Mouse (Mus musculus) ES-Bruce4 (cell line): Measurements from ENCODE around the gene Mpg. TPM values are rescaled to one million over a fixed set of nuclear protein-coding genes. Genes with fewer than 3 reads are reported as not detected.
A peak's percentile ranks its signal among the peaks of the same experiment; 100 is the strongest.

Source experiments
- H3K27ac ChIP-seq: 2 replicates; pipeline ENCODE4 v1.5.1; 2012; ENCODE audit warnings: low read length, inconsistent platforms; ENCODE audit not compliant: insufficient read depth
- H3K27me3 ChIP-seq: 2 replicates; pipeline ENCODE4 v1.6.1; 2012; ENCODE audit warnings: mild to moderate bottlenecking, low read length, inconsistent platforms; ENCODE audit not compliant: control insufficient read depth, poor library complexity, insufficient read depth, severe bottlenecking
- H3K36me3 ChIP-seq: 2 replicates; pipeline ENCODE4 v1.6.1; 2012; ENCODE audit warnings: inconsistent platforms, mild to moderate bottlenecking, low read length, moderate library complexity; ENCODE audit not compliant: control insufficient read depth, poor library complexity, insufficient read depth, severe bottlenecking
- H3K4me1 ChIP-seq: one replicate; pipeline ENCODE4 v1.8.1; 2011; ENCODE audit warnings: low read length; ENCODE audit not compliant: control insufficient read depth, insufficient read depth
- H3K4me3 ChIP-seq: 2 replicates; pipeline ENCODE4 v1.5.1; 2011; ENCODE audit warnings: low read depth, mild to moderate bottlenecking, low read length
- H3K9ac ChIP-seq: 2 replicates; pipeline ENCODE4 v1.6.1; 2012; ENCODE audit warnings: low read depth, mild to moderate bottlenecking, inconsistent platforms; ENCODE audit not compliant: poor library complexity, severe bottlenecking
- H3K9me3 ChIP-seq: replicated peaks from 2 replicates; pipeline ENCODE4 v1.6.1; 2012; ENCODE audit warnings: mild to moderate bottlenecking, low read length, inconsistent platforms; ENCODE audit not compliant: control insufficient read depth, poor library complexity, insufficient read depth, severe bottlenecking
- CTCF ChIP-seq: IDR thresholded peaks from one replicate; pipeline ENCODE4 v1.8.1; 2011; ENCODE audit warnings: low read depth, low read length
- EP300 ChIP-seq: IDR thresholded peaks from 2 replicates; pipeline ENCODE4 v1.6.1; 2011; ENCODE audit warnings: low read depth, low read length; ENCODE audit not compliant: insufficient read depth
- POLR2A ChIP-seq: IDR thresholded peaks from one replicate; pipeline ENCODE4 v1.8.1; 2011; ENCODE audit warnings: low read length; ENCODE audit not compliant: insufficient read depth
- polyA plus RNA-seq: library from polyadenylated mRNA; stranded (reverse); fragments of >200 nt; gene quantifications from 2 replicates; pipeline ENCODE4 v1.2.4, GENCODE M21; 2011; ENCODE audit warnings: low read depth; ENCODE audit not compliant: missing spikeins, insufficient read depth, insufficient read length

Mpg gene
- polyA plus RNA-seq, result 18.4 and 20.5 TPM in 2 replicates

DNA sequence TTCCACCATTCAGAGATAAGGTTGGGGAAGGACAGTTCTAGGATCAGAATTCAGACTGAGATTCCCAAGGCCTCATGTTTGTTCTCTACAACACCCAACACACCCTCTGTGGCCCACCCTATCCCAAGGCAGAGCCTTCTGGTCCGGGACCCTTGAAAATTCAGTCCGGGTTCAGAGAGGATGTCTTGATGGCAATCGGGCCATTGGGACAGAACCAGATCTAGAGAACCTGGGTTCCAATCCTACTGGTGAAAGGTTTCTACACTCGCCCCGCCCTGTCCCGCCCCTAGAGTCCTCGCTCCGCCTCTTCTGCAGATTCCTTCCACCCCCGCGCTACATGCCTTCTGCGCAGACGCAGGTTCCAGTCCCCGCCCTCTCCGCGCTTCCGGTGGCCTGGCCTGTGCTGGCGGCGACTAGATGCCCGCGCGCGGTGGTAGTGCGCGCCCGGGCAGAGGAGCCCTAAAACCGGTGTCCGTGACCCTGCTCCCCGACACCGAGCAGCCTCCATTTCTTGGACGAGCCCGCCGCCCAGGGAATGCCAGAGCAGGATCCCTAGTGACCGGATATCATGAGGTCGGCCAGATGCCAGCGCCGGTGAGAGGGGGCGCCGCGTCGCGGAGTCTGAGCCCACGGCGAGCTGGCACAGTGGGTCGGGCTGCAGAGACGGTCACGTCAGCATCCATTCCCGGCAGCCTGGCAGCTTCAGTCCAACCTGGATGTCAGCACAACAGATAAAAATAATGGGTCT is at the start of gene Mpg:
Gene Mpg (plus strand): TSS at position 382 of the 748 bp plus-strand sequence.
- Histone ChIP-seq H3K27me3 (no peaks in the 10 kb centered on the region), H3K9me3 (no peaks in the 10 kb centered on the region), H3K27ac (no peak within 1 kb of the TSS), H3K4me1 (peaks cover 13% of the 10 kb centered on the region), H3K36me3 (peaks cover 4% of the 10 kb centered on the region; the same call in 1 of the 2 replicates), H3K9ac (peak within 1 kb of the TSS; percentile 77), H3K4me3 (peak within 1 kb of the TSS; percentile 74)
- TF ChIP-seq CTCF, result no peak
- TF ChIP-seq POLR2A, result peak; percentile 70
- no peak for TF ChIP-seq EP300

DNA sequence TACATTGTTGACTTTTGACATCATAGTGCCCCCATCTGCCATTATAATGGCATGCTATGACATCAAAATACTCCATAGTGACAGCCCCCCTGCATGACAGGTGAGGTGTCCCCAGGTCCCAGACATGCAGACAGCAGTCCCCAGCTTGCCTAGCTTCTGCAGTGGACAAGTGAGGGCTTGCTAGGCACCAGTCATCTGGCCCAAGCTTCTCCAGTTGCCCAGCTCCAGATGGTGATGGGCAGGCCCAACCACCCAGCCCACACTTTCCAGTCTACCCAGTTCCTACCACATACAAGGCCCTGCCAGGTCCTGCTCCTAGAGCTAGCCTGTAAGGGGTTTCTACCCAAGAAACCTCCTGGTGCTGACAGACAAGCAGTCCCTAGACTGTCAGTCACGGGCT is 47.8 kb upstream of the Mpg start:
- H3K36me3 ChIP-seq, result no peaks in the 10 kb centered on the region
- H3K9me3 ChIP-seq, result peaks cover 4% of the 10 kb centered on the region; the same call in 1 of the 2 replicates
- H3K4me3 ChIP-seq, result no peak overlapping the region
- no peak overlapping the region for H3K9ac ChIP-seq
- H3K27ac ChIP-seq, result no peak overlapping the region
- H3K4me1 ChIP-seq, result no peaks in the 10 kb centered on the region
- TF ChIP-seq POLR2A (no peak), CTCF (no peak), EP300 (no peak)
- H3K27me3 ChIP-seq, result 0 out of 2 replicates have a peak, but pooled peaks cover 2% of the 10 kb centered on the region

DNA sequence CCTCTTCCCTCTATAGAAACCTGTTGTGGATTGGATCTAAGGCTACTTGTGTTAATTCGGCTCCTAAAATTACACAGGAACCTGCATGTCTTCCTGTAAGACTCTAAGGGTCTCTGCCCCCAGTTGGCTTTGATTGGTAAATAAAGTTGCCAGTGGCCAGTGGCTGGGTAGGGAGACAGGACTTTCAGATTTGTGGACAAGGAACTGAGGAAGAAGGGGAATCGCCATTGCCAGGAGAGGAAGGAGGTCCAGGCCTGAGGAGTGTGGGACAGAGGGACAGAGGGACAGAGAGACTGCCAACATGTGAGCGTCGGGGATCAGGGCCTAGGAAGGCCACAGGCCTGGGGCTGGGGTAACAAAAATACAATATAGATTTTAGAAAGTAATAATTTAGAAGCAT is 45.1 kb upstream of the Mpg start:
- Histone ChIP-seq H3K9me3 (peaks cover 4% of the 10 kb centered on the region; the same call in 1 of the 2 replicates), H3K27me3 (0 out of 2 replicates have a peak, but pooled peaks cover 2% of the 10 kb centered on the region), H3K9ac (no peak overlapping the region), H3K4me1 (no peaks in the 10 kb centered on the region), H3K36me3 (no peaks in the 10 kb centered on the region), H3K27ac (no peak overlapping the region), H3K4me3 (no peak overlapping the region)
- TF ChIP-seq CTCF (no peak), EP300 (no peak), POLR2A (no peak)

DNA sequence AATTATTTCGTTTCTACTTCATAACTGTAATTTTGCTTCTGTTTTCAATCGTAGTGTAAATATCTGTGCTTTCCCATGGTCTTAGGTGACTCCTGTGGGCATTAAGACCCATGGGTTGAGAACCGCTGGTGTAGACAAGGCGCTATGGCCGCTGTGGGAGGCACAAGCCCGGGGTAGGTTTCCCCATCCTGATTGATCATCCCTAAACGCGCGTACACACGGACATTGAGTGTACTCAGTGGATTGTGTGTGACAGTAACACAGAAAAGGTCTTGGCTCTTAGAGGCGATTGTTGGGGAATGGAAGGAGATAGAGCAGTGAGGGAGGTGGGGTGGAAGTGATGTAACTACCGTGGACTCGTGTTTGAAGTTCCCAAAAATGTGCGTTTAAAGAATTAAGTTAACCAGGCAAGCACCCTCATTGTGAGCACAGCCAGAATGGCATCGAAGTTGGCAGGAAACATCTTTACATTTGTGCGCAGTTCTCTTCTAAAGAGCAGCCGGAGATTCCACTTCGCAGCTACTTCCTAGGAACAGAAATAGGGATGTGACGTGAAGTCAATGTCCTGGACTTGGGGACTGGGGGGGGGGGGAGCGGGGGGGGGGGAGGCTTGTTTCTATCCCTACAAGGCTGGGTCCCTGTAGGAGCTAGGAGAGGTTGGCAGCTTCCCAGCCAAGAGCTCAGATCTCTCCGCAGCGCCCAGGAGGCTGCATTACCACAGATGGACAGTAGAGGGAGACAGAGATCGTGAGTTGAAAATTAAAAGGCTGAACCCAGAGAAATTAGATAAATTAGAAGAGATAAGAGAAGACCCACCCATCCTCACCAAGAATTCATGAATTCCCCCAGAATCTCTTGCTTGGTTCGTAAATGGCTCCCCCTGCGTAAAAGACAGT is 44.1 kb upstream of the Mpg start:
- Histone ChIP-seq H3K36me3 (no peaks in the 10 kb centered on the region), H3K4me3 (no peak overlapping the region), H3K4me1 (no peaks in the 10 kb centered on the region), H3K27me3 (0 out of 2 replicates have a peak, but pooled peaks cover 2% of the 10 kb centered on the region), H3K9ac (no peak overlapping the region), H3K9me3 (peaks cover 4% of the 10 kb centered on the region; the same call in 1 of the 2 replicates), H3K27ac (no peak overlapping the region)
- no peak for TF ChIP-seq EP300
- peak; percentile 74 for TF ChIP-seq CTCF

DNA sequence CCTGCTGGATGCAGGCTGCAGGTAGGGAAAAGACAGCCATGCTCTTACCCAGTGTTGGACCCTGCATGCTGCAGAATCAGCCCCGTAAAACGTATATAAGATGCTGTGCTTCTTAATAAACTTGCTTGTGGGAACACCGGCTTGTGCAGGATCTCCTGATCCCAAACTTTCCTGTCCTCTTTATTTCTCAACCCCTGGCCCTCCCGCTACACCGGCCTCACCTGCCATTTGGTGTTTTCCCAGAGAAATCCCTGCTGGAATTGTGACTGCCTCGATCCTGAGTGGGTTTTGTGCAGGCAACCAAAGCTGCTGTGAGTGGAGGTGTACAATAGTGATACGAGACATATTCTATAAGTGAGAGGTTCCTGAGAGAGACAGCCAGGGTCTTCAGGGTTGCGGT is 41.8 kb upstream of the Mpg start:
- H3K9ac ChIP-seq, result no peak overlapping the region
- TF ChIP-seq POLR2A (no peak), EP300 (no peak), CTCF (no peak)
- H3K4me1 ChIP-seq, result no peaks in the 10 kb centered on the region
- no peaks in the 10 kb centered on the region for H3K36me3 ChIP-seq
- no peak overlapping the region for H3K4me3 ChIP-seq
- no peaks in the 10 kb centered on the region for H3K9me3 ChIP-seq
- no peak overlapping the region for H3K27ac ChIP-seq
- H3K27me3 ChIP-seq, result no peaks in the 10 kb centered on the region
